Mouse (Mus musculus): ENCODE data around the gene Scaper. TPM values are rescaled to one million over a fixed set of nuclear protein-coding genes. Genes with fewer than 3 reads are reported as not detected.

Scaper gene
- polyA plus RNA-seq, 2 experiments = 0.79 to 1.3 TPM

DNA sequence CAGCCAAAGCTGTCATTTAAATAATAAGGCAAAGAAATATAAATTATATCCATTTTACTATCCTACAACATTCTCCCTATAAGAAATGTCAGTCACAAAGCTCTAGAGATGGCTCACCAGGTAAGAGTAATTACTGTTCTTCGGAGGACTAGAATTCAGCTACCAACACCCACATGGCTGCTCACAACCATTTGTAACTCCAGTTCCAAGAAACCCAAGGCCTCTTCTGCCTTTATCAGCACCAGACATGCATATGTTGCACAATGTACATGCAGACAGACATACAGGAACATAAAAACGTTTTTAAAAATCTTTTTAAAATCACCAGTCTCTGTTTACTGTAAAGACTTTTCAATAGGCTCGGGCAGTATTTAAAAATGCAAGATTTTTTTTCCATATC, 36.3 kb downstream of the Scaper start:
- H3K27ac ChIP-seq = no peak overlapping the region
- H3K4me2 ChIP-seq (ENCODE audit: low read depth) = no peak overlapping the region; the same call in 1 of the 2 replicates
- DNase-seq (ENCODE audit: low read depth in 3 of 3, low spot score in 3 of 3) (peak; percentile 36 to 54 (median 51)), ATAC-seq (ENCODE audit: insufficient read depth) (peak; percentile 85)
- no peak overlapping the region for H3K4me3 ChIP-seq (ENCODE audit: insufficient read depth in 1 of 2, low read depth in 2 of 2, low read length in 2 of 2)
- H3K36me3 ChIP-seq (replicated peaks; ENCODE audit: control insufficient read depth, insufficient read depth, low read depth) = no peaks in the 10 kb centered on the region
- no peak overlapping the region for H3K9ac ChIP-seq (replicated peaks)
- H3K27me3 ChIP-seq (ENCODE audit: control insufficient read depth, insufficient read depth, low read length) = no peaks in the 10 kb centered on the region
- TF ChIP-seq EP300 (IDR thresholded peaks at IDR 0.05; ENCODE audit: low read depth) (peak; percentile 41; the same call in 1 of the 2 replicates), CTCF (IDR thresholded peaks at IDR 0.05; ENCODE audit: low read depth) (no peak)
- 29% methylated on average over 3 of the region's 3 CpGs for WGBS (ENCODE audit: insufficient replicate concordance)
- no peaks in the 10 kb centered on the region for H3K9me3 ChIP-seq (ENCODE audit: control insufficient read depth, low read length)
- peaks cover 0 to 11% of the 10 kb centered on the region in 2 experiments; a peak in 2 of 4 replicates for H3K4me1 ChIP-seq (replicated peaks; ENCODE audit: control insufficient read depth in 2 of 2, insufficient read depth in 2 of 2, low read length in 1 of 2)

DNA sequence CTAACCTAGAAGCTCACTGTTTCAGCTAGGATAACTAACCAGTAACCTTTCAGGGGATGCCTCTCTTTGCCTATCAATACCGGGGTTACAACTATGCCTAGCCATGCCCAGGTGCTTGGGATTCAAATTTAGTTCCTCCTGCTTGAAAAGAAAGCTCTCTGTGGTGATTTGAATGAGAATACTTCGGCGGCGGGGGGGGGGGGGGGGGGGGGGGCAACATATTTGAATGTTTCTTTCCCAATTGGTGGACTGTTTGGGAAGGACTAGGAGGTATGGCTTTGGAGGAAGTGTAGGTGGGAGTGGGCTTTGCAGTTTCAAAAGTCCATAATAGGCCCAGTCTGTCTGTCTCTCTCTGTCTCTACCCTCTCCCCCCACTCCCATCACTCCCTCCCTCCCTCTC, 37.4 kb downstream of the Scaper start:
- ATAC-seq (ENCODE audit: insufficient read depth) (no peak), DNase-seq (ENCODE audit: low read depth in 3 of 3, low spot score in 3 of 3) (no peak)
- no peaks in the 10 kb centered on the region for H3K36me3 ChIP-seq (replicated peaks; ENCODE audit: control insufficient read depth, insufficient read depth, low read depth)
- H3K4me3 ChIP-seq (ENCODE audit: insufficient read depth in 1 of 2, low read depth in 2 of 2, low read length in 2 of 2) = no peak overlapping the region
- H3K9ac ChIP-seq (replicated peaks) = no peak overlapping the region
- TF ChIP-seq CTCF (IDR thresholded peaks at IDR 0.05; ENCODE audit: low read depth) (no peak), EP300 (IDR thresholded peaks at IDR 0.05; ENCODE audit: low read depth) (no peak)
- H3K4me2 ChIP-seq (ENCODE audit: low read depth) = no peak overlapping the region
- H3K27me3 ChIP-seq (ENCODE audit: control insufficient read depth, insufficient read depth, low read length) = no peaks in the 10 kb centered on the region
- peaks cover 0 to 11% of the 10 kb centered on the region in 2 experiments; a peak in 2 of 4 replicates for H3K4me1 ChIP-seq (replicated peaks; ENCODE audit: control insufficient read depth in 2 of 2, insufficient read depth in 2 of 2, low read length in 1 of 2)
- 65% methylated on average over 4 of the region's 4 CpGs for WGBS (ENCODE audit: insufficient replicate concordance)
- H3K9me3 ChIP-seq (ENCODE audit: control insufficient read depth, low read length) = no peaks in the 10 kb centered on the region
- no peak overlapping the region for H3K27ac ChIP-seq

DNA sequence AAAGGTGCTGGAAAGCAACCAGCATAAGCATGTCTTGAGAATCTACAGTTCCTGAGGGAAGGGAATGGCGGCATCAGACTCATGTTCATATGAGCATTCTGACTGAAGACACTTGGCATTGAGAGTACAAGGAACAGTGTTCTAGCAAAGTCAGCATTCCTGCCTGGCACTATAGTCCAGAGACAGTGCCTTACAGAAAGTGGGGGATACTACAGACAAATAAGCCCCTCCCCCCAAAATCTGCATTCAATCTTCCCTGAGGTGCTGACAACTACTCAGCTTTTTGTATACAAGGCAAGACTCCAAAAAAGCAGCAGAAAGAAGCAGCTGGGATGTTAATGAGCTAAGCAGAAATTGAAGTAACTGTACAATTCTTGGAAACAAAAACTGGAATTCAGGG, 59.9 kb downstream of the Scaper start:
- DNase-seq (ENCODE audit: low read depth in 3 of 3, low spot score in 3 of 3) = no peak
- Histone ChIP-seq H3K27ac (no peak overlapping the region), H3K9me3 (ENCODE audit: control insufficient read depth, low read length) (no peaks in the 10 kb centered on the region), H3K4me1 (replicated peaks; ENCODE audit: control insufficient read depth in 2 of 2, insufficient read depth in 2 of 2, low read length in 1 of 2) (no peaks in the 10 kb centered on the region), H3K9ac (replicated peaks) (no peak overlapping the region), H3K4me3 (ENCODE audit: insufficient read depth in 1 of 2, low read depth in 2 of 2, low read length in 2 of 2) (no peak overlapping the region), H3K4me2 (ENCODE audit: low read depth) (no peak overlapping the region), H3K27me3 (ENCODE audit: control insufficient read depth, insufficient read depth, low read length) (no peaks in the 10 kb centered on the region), H3K36me3 (replicated peaks; ENCODE audit: control insufficient read depth, insufficient read depth, low read depth) (no peaks in the 10 kb centered on the region)
- 73% methylated on average over 1 of the region's 1 CpGs for WGBS (ENCODE audit: insufficient replicate concordance)
- ATAC-seq (ENCODE audit: insufficient read depth) = no peak
- no peak for TF ChIP-seq EP300 (IDR thresholded peaks at IDR 0.05; ENCODE audit: low read depth)
- no peak for TF ChIP-seq CTCF (IDR thresholded peaks at IDR 0.05; ENCODE audit: low read depth)

DNA sequence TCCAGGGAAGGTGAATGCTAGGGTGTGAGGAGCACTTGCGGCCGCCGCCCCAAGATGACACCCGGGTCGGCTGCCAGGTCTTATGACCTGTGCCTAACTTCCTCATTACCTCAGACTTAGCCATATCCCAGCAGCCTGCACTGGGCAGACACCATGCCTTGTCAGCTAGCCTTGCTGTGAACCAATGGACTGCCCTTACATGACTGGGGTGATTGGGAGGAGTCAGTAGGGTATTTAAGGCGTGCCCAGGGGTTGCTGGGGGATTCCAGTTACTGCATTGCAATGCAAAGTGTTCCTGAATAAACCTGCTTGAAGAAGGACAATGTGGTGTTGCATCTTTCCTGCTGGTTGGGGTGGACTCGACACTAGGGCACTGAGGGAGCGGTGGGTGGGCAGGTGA, 148.5 kb downstream of the Scaper start:
- no peak for ATAC-seq (ENCODE audit: insufficient read depth)
- no peak overlapping the region for H3K9ac ChIP-seq (replicated peaks)
- H3K4me1 ChIP-seq (replicated peaks; ENCODE audit: control insufficient read depth in 2 of 2, insufficient read depth in 2 of 2, low read length in 1 of 2) = no peaks in the 10 kb centered on the region
- TF ChIP-seq EP300 (IDR thresholded peaks at IDR 0.05; ENCODE audit: low read depth) = no peak
- TF ChIP-seq CTCF (IDR thresholded peaks at IDR 0.05; ENCODE audit: low read depth) = no peak
- WGBS (ENCODE audit: insufficient replicate concordance) = 54% methylated on average over 8 of the region's 8 CpGs
- H3K36me3 ChIP-seq (replicated peaks; ENCODE audit: control insufficient read depth, insufficient read depth, low read depth) = no peaks in the 10 kb centered on the region
- H3K4me2 ChIP-seq (ENCODE audit: low read depth) = no peak overlapping the region
- H3K9me3 ChIP-seq (ENCODE audit: control insufficient read depth, low read length) = no peaks in the 10 kb centered on the region
- no peak overlapping the region for H3K4me3 ChIP-seq (ENCODE audit: insufficient read depth in 1 of 2, low read depth in 2 of 2, low read length in 2 of 2)
- no peak overlapping the region for H3K27ac ChIP-seq
- DNase-seq (ENCODE audit: low read depth in 3 of 3, low spot score in 3 of 3) = no peak
- no peaks in the 10 kb centered on the region for H3K27me3 ChIP-seq (ENCODE audit: control insufficient read depth, insufficient read depth, low read length)

DNA sequence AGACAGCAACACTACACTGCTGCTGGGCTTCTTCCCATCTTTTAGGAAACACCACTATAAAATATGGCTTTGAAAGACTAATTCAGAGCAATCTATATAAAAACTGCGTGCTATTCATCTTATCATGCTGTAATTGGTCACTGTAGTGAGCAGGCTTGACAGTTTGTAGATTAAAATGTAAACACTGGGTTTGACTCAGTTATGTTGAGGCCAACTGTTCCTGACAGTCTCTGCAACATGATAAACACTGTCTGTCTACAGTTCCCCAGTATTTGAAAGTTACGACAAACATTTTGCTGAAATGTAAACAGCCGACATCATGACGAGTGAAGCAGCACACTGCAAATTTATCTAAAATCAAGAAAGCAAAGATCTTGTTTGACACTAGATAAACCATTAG, 225.9 kb downstream of the Scaper start:
- H3K27ac ChIP-seq = no peak overlapping the region
- no peaks in the 10 kb centered on the region for H3K4me1 ChIP-seq (replicated peaks; ENCODE audit: control insufficient read depth in 2 of 2, insufficient read depth in 2 of 2, low read length in 1 of 2)
- no peak overlapping the region for H3K4me2 ChIP-seq (ENCODE audit: low read depth)
- H3K27me3 ChIP-seq (ENCODE audit: control insufficient read depth, insufficient read depth, low read length) = no peaks in the 10 kb centered on the region
- H3K9ac ChIP-seq (replicated peaks) = no peak overlapping the region
- H3K36me3 ChIP-seq (replicated peaks; ENCODE audit: control insufficient read depth, insufficient read depth, low read depth) = no peaks in the 10 kb centered on the region
- H3K4me3 ChIP-seq (ENCODE audit: insufficient read depth in 1 of 2, low read depth in 2 of 2, low read length in 2 of 2) = no peak overlapping the region
- TF ChIP-seq CTCF (IDR thresholded peaks at IDR 0.05; ENCODE audit: low read depth) (no peak), EP300 (IDR thresholded peaks at IDR 0.05; ENCODE audit: low read depth) (no peak)
- H3K9me3 ChIP-seq (ENCODE audit: control insufficient read depth, low read length) = no peaks in the 10 kb centered on the region
- DNase-seq (ENCODE audit: low read depth in 3 of 3, low spot score in 3 of 3) (no peak), ATAC-seq (ENCODE audit: insufficient read depth) (no peak)
- WGBS (ENCODE audit: insufficient replicate concordance) = 52% methylated on average over 4 of the region's 4 CpGs

Data from liver, embryonic 14.5 days (tissue).